Mouse (Mus musculus) erythroblast, embryonic 14.5 days (primary cell): ENCODE data around the gene Samd5.

Experiments used
- GATA1 ChIP-seq: IDR thresholded peaks from 2 replicates; pipeline ENCODE4 v1.6.1; 2012; ENCODE audit warnings: low read length, inconsistent platforms, mixed read lengths
- TAL1 ChIP-seq: IDR thresholded peaks from 3 replicates; pipeline ENCODE4 v1.6.1; 2012; ENCODE audit warnings: low read length, inconsistent platforms, mixed read lengths

- TF ChIP-seq GATA1: no peak
- no peak for TF ChIP-seq TAL1
These were observed 88.7 kb downstream of the Samd5 start for GRCm38 (mm10) chr10:9586328-9586727.
